Mouse (Mus musculus): ENCODE results near the gene Cyb5r3. TPM values are rescaled to one million over a fixed set of nuclear protein-coding genes. Genes with fewer than 3 reads are reported as not detected.

Gene Cyb5r3
- polyA plus RNA-seq, 1 experiment from 2014 or later: 136 TPM

- no peak overlapping the region for H3K27ac ChIP-seq (replicated peaks; ENCODE audit: low read depth, low read length)
- H3K9me3 ChIP-seq (ENCODE audit: control insufficient read depth, low read length): no peaks in the 10 kb centered on the region
- ATAC-seq (ENCODE audit: insufficient number of reproducible peaks, low FRiP score, low TSS enrichment, low read depth) (no peak), DNase-seq (ENCODE audit: low spot score) (no peak)
- H3K36me3 ChIP-seq (ENCODE audit: control insufficient read depth, insufficient read depth, low read length): peaks cover 19% of the 10 kb centered on the region; the same call in 1 of the 2 replicates
- H3K4me3 ChIP-seq (ENCODE audit: low read depth, low read length): no peak overlapping the region
- H3K27me3 ChIP-seq (ENCODE audit: control insufficient read depth, insufficient read depth, low read length): no peaks in the 10 kb centered on the region
- no peak overlapping the region for H3K9ac ChIP-seq (ENCODE audit: low read length)
- no peak overlapping the region for H3K4me2 ChIP-seq (ENCODE audit: low read depth, severe bottlenecking)
- 94% methylated on average over 7 of the region's 7 CpGs for WGBS
- no peaks in the 10 kb centered on the region for H3K4me1 ChIP-seq (ENCODE audit: control insufficient read depth, insufficient read depth, low read length)
These were observed 13.7 kb downstream of the Cyb5r3 start for GRCm38 (mm10) chr15:83158587-83159160.

- ATAC-seq (ENCODE audit: insufficient number of reproducible peaks, low FRiP score, low TSS enrichment, low read depth) (no peak), DNase-seq (ENCODE audit: low spot score) (no peak)
- H3K9me3 ChIP-seq (ENCODE audit: control insufficient read depth, low read length): no peaks in the 10 kb centered on the region
- H3K27me3 ChIP-seq (ENCODE audit: control insufficient read depth, insufficient read depth, low read length): no peaks in the 10 kb centered on the region
- no peak overlapping the region for H3K27ac ChIP-seq (replicated peaks; ENCODE audit: low read depth, low read length)
- H3K36me3 ChIP-seq (ENCODE audit: control insufficient read depth, insufficient read depth, low read length): peaks cover 17% of the 10 kb centered on the region; the same call in 1 of the 2 replicates
- 98% methylated on average over 6 of the region's 6 CpGs for WGBS
- H3K4me3 ChIP-seq (ENCODE audit: low read depth, low read length): no peak overlapping the region
- no peak overlapping the region for H3K4me2 ChIP-seq (ENCODE audit: low read depth, severe bottlenecking)
- H3K4me1 ChIP-seq (ENCODE audit: control insufficient read depth, insufficient read depth, low read length): no peaks in the 10 kb centered on the region
- no peak overlapping the region for H3K9ac ChIP-seq (ENCODE audit: low read length)
These were observed 14.7 kb downstream of the Cyb5r3 start for GRCm38 (mm10) chr15:83157667-83158064.

GRCm38 (mm10) chr15:83156929-83157666, 15.3 kb downstream of the Cyb5r3 start:
- ATAC-seq (ENCODE audit: insufficient number of reproducible peaks, low FRiP score, low TSS enrichment, low read depth) (no peak), DNase-seq (ENCODE audit: low spot score) (peak; percentile 79)
- WGBS: 78% methylated on average over 11 of the region's 11 CpGs
- Histone ChIP-seq H3K4me3 (ENCODE audit: low read depth, low read length) (no peak overlapping the region), H3K9ac (ENCODE audit: low read length) (no peak overlapping the region), H3K27me3 (ENCODE audit: control insufficient read depth, insufficient read depth, low read length) (no peaks in the 10 kb centered on the region), H3K4me2 (ENCODE audit: low read depth, severe bottlenecking) (no peak overlapping the region), H3K4me1 (ENCODE audit: control insufficient read depth, insufficient read depth, low read length) (no peaks in the 10 kb centered on the region), H3K36me3 (ENCODE audit: control insufficient read depth, insufficient read depth, low read length) (peaks cover 17% of the 10 kb centered on the region; the same call in 1 of the 2 replicates), H3K9me3 (ENCODE audit: control insufficient read depth, low read length) (no peaks in the 10 kb centered on the region), H3K27ac (replicated peaks; ENCODE audit: low read depth, low read length) (no peak overlapping the region)

- Histone ChIP-seq H3K9me3 (ENCODE audit: control insufficient read depth, low read length) (no peaks in the 10 kb centered on the region), H3K27ac (replicated peaks; ENCODE audit: low read depth, low read length) (no peak overlapping the region), H3K36me3 (ENCODE audit: control insufficient read depth, insufficient read depth, low read length) (peaks cover 11% of the 10 kb centered on the region; the same call in 1 of the 2 replicates), H3K4me2 (ENCODE audit: low read depth, severe bottlenecking) (no peak overlapping the region), H3K4me1 (ENCODE audit: control insufficient read depth, insufficient read depth, low read length) (no peaks in the 10 kb centered on the region), H3K27me3 (ENCODE audit: control insufficient read depth, insufficient read depth, low read length) (no peaks in the 10 kb centered on the region), H3K9ac (ENCODE audit: low read length) (no peak overlapping the region; the same call in 1 of the 2 replicates), H3K4me3 (ENCODE audit: low read depth, low read length) (no peak overlapping the region)
- 73% methylated on average over 6 of the region's 6 CpGs for WGBS
- no peak for ATAC-seq (ENCODE audit: insufficient number of reproducible peaks, low FRiP score, low TSS enrichment, low read depth)
- DNase-seq (ENCODE audit: low spot score): no peak
These were observed 16.5 kb downstream of the Cyb5r3 start for GRCm38 (mm10) chr15:83155672-83156419.

- Histone ChIP-seq H3K4me2 (ENCODE audit: low read depth, severe bottlenecking) (no peak overlapping the region), H3K36me3 (ENCODE audit: control insufficient read depth, insufficient read depth, low read length) (peaks cover 2% of the 10 kb centered on the region; the same call in 1 of the 2 replicates), H3K27ac (replicated peaks; ENCODE audit: low read depth, low read length) (no peak overlapping the region), H3K27me3 (ENCODE audit: control insufficient read depth, insufficient read depth, low read length) (no peaks in the 10 kb centered on the region), H3K4me1 (ENCODE audit: control insufficient read depth, insufficient read depth, low read length) (no peaks in the 10 kb centered on the region), H3K4me3 (ENCODE audit: low read depth, low read length) (no peak overlapping the region), H3K9me3 (ENCODE audit: control insufficient read depth, low read length) (no peaks in the 10 kb centered on the region), H3K9ac (ENCODE audit: low read length) (no peak overlapping the region)
- DNase-seq (ENCODE audit: low spot score) (no peak), ATAC-seq (ENCODE audit: insufficient number of reproducible peaks, low FRiP score, low TSS enrichment, low read depth) (no peak)
- 94% methylated on average over 7 of the region's 7 CpGs for WGBS
These were observed 18.1 kb downstream of the Cyb5r3 start for GRCm38 (mm10) chr15:83154309-83154708.

- H3K9ac ChIP-seq (ENCODE audit: low read length): no peak overlapping the region
- H3K9me3 ChIP-seq (ENCODE audit: control insufficient read depth, low read length): no peaks in the 10 kb centered on the region
- 86% methylated on average over 4 of the region's 4 CpGs for WGBS
- H3K4me3 ChIP-seq (ENCODE audit: low read depth, low read length): no peak overlapping the region
- DNase-seq (ENCODE audit: low spot score): no peak
- peaks cover 5% of the 10 kb centered on the region; the same call in 1 of the 2 replicates for H3K36me3 ChIP-seq (ENCODE audit: control insufficient read depth, insufficient read depth, low read length)
- 0 out of 2 replicates have a peak overlapping the region, but pooled peaks have one; percentile 5 for H3K27ac ChIP-seq (replicated peaks; ENCODE audit: low read depth, low read length)
- peaks cover 5% of the 10 kb centered on the region for H3K4me1 ChIP-seq (ENCODE audit: control insufficient read depth, insufficient read depth, low read length)
- H3K27me3 ChIP-seq (ENCODE audit: control insufficient read depth, insufficient read depth, low read length): no peaks in the 10 kb centered on the region
- no peak for ATAC-seq (ENCODE audit: insufficient number of reproducible peaks, low FRiP score, low TSS enrichment, low read depth)
- no peak overlapping the region for H3K4me2 ChIP-seq (ENCODE audit: low read depth, severe bottlenecking)
These were observed 21.7 kb downstream of the Cyb5r3 start for GRCm38 (mm10) chr15:83150694-83151093.

GRCm38 (mm10) chr15:83150073-83150442, 22.3 kb downstream of the Cyb5r3 start:
- 31% methylated on average over 3 of the region's 3 CpGs for WGBS
- peaks cover 5% of the 10 kb centered on the region for H3K4me1 ChIP-seq (ENCODE audit: control insufficient read depth, insufficient read depth, low read length)
- ATAC-seq (ENCODE audit: insufficient number of reproducible peaks, low FRiP score, low TSS enrichment, low read depth) (no peak), DNase-seq (ENCODE audit: low spot score) (no peak)
- H3K4me2 ChIP-seq (ENCODE audit: low read depth, severe bottlenecking): peak overlapping the region; percentile 34
- H3K36me3 ChIP-seq (ENCODE audit: control insufficient read depth, insufficient read depth, low read length): peaks cover 5% of the 10 kb centered on the region; the same call in 1 of the 2 replicates
- H3K9ac ChIP-seq (ENCODE audit: low read length): no peak overlapping the region
- no peaks in the 10 kb centered on the region for H3K27me3 ChIP-seq (ENCODE audit: control insufficient read depth, insufficient read depth, low read length)
- H3K4me3 ChIP-seq (ENCODE audit: low read depth, low read length): no peak overlapping the region
- no peaks in the 10 kb centered on the region for H3K9me3 ChIP-seq (ENCODE audit: control insufficient read depth, low read length)
- H3K27ac ChIP-seq (replicated peaks; ENCODE audit: low read depth, low read length): peak overlapping the region; percentile 75

Data from limb, embryonic 11.5 days (tissue).